Mouse (Mus musculus) CH12.LX (cell line): ENCODE results near the gene Polr2l. TPM values are rescaled to one million over a fixed set of nuclear protein-coding genes. Genes with fewer than 3 reads are reported as not detected.

ENCODE experiments used
- DNase-seq: peaks from one replicate; pipeline ENCODE4 v3.0.0-alpha.2; 2013; ENCODE audit errors: extremely low read depth
- H3K27ac ChIP-seq: 2 replicates; pipeline ENCODE4 v1.5.1; 2012; ENCODE audit warnings: low read depth, mild to moderate bottlenecking, control low read depth, moderate library complexity; ENCODE audit not compliant: insufficient read depth
- H3K27me3 ChIP-seq: replicated peaks from 2 replicates; pipeline ENCODE3; 2012; ENCODE audit warnings: inconsistent platforms
- H3K36me3 ChIP-seq, 2 experiments: replicated peaks in 1 of 2; 2 replicates each; pipeline versions ENCODE3 to v1.6.1; 2012; ENCODE audit warnings: inconsistent platforms in 1 of 2, low read length in 1 of 2, mild to moderate bottlenecking in 1 of 2, mixed read lengths in 1 of 2, moderate library complexity in 1 of 2; ENCODE audit not compliant: control insufficient read depth in 1 of 2, insufficient read depth in 1 of 2
- H3K4me1 ChIP-seq, 2 experiments: 2 replicates each; pipeline ENCODE4 v1.6.1; 2012; ENCODE audit warnings: inconsistent platforms in 1 of 2, moderate library complexity in 1 of 2; ENCODE audit not compliant: insufficient read depth in 2 of 2, control insufficient read depth in 1 of 2
- H3K4me2 ChIP-seq: 2 replicates; pipeline ENCODE4 v1.6.1; 2012; ENCODE audit warnings: low read depth, mild to moderate bottlenecking, control low read depth; ENCODE audit not compliant: poor library complexity, insufficient read depth, severe bottlenecking
- H3K4me3 ChIP-seq, 3 experiments: fragments of 150-350 bp in 1 of 3; sonication (generic) in 1 of 3; replicated peaks in 1 of 3; 2 replicates each; pipeline versions ENCODE3 to v1.5.1; 2011 to 2012; ENCODE audit warnings: low read depth in 2 of 3, low read length in 2 of 3, mild to moderate bottlenecking in 2 of 3, moderate library complexity in 2 of 3, control low read depth in 1 of 3, improper control_type of control experiment in 1 of 3, inconsistent platforms in 1 of 3, mixed read lengths in 1 of 3; ENCODE audit not compliant: poor library complexity in 1 of 3
- H3K79me2 ChIP-seq: replicated peaks from 2 replicates; pipeline ENCODE4 v1.6.1; 2012; ENCODE audit warnings: mild to moderate bottlenecking, moderate library complexity; ENCODE audit not compliant: control insufficient read depth, poor library complexity, insufficient read depth, severe bottlenecking; ENCODE audit errors: extremely low read depth
- H3K9ac ChIP-seq: 2 replicates; pipeline ENCODE4 v1.6.1; 2012; ENCODE audit warnings: low read depth, mild to moderate bottlenecking, control low read depth, moderate library complexity; ENCODE audit not compliant: insufficient read depth
- H3K9me3 ChIP-seq: replicated peaks from 2 replicates; pipeline ENCODE3; 2012; ENCODE audit warnings: low read length, inconsistent platforms, mixed read lengths
- CHD2 ChIP-seq: IDR thresholded peaks from 2 replicates; pipeline ENCODE4 v1.6.1; 2011; ENCODE audit warnings: low read length, improper control_type of control experiment
- E2F4 ChIP-seq: IDR thresholded peaks from 2 replicates; pipeline ENCODE4 v1.6.1; 2011; ENCODE audit warnings: low read depth, low read length, improper control_type of control experiment; ENCODE audit not compliant: insufficient replicate concordance
- HCFC1 ChIP-seq: IDR thresholded peaks from 2 replicates; pipeline ENCODE4 v1.6.1; 2012; ENCODE audit warnings: low read depth, mild to moderate bottlenecking, inconsistent platforms, low read length, improper control_type of control experiment
- IRF4 ChIP-seq: IDR thresholded peaks from 2 replicates; pipeline ENCODE4 v1.6.1; 2014; ENCODE audit warnings: low read depth, mild to moderate bottlenecking, inconsistent platforms, low read length, improper control_type of control experiment
- JUN ChIP-seq: IDR thresholded peaks from 2 replicates; pipeline ENCODE4 v1.6.1; 2011; ENCODE audit warnings: low read depth, mild to moderate bottlenecking, low read length, improper control_type of control experiment, moderate library complexity; ENCODE audit not compliant: insufficient read depth
- JUND ChIP-seq: conservative IDR thresholded peaks from 2 replicates; pipeline ENCODE4 v1.6.1; 2011; ENCODE audit warnings: low read depth, low read length, improper control_type of control experiment
- MAFK ChIP-seq: IDR thresholded peaks from 2 replicates; pipeline ENCODE4 v1.6.1; 2011; ENCODE audit warnings: low read length, improper control_type of control experiment; ENCODE audit not compliant: insufficient replicate concordance
- MAZ ChIP-seq: IDR thresholded peaks from 2 replicates; pipeline ENCODE4 v1.6.1; 2012; ENCODE audit warnings: low read depth, mild to moderate bottlenecking, inconsistent platforms, low read length, improper control_type of control experiment, moderate library complexity
- NELFE ChIP-seq: IDR thresholded peaks from 2 replicates; pipeline ENCODE4 v1.6.1; 2011; ENCODE audit warnings: low read depth, low read length, improper control_type of control experiment
- POLR2A ChIP-seq: IDR thresholded peaks from 2 replicates; pipeline ENCODE4 v1.6.1; 2011; ENCODE audit warnings: low read depth, mild to moderate bottlenecking, improper control_type of control experiment, low read length
- POLR2AphosphoS2 ChIP-seq: IDR thresholded peaks from 2 replicates; pipeline ENCODE4 v1.6.1; 2011; ENCODE audit warnings: low read depth, low read length, improper control_type of control experiment
- RCOR1 ChIP-seq: conservative IDR thresholded peaks from 2 replicates; pipeline ENCODE4 v1.6.1; 2012; ENCODE audit warnings: low read depth, mild to moderate bottlenecking, inconsistent platforms, low read length, improper control_type of control experiment
- SMC3 ChIP-seq: IDR thresholded peaks from 2 replicates; pipeline ENCODE4 v1.6.1; 2011; ENCODE audit warnings: low read depth, low read length, improper control_type of control experiment
- TCF12 ChIP-seq: IDR thresholded peaks from 2 replicates; pipeline ENCODE4 v1.6.1; 2014; ENCODE audit warnings: low read depth, mild to moderate bottlenecking, inconsistent platforms, low read length, improper control_type of control experiment
- UBTF ChIP-seq: IDR thresholded peaks from 2 replicates; pipeline ENCODE4 v1.6.1; 2012; ENCODE audit warnings: low read depth, mild to moderate bottlenecking, inconsistent platforms, low read length, improper control_type of control experiment, moderate library complexity
- ZC3H11A ChIP-seq: IDR thresholded peaks from 2 replicates; pipeline ENCODE4 v1.6.1; 2012; ENCODE audit warnings: low read depth, mild to moderate bottlenecking, inconsistent platforms, low read length, improper control_type of control experiment
- dilution Hi-C: fragments of 300-500 bp; cut with MboI; formaldehyde crosslinking; loops from 2 replicates; pipeline ENCODE4 v1.14.3; 2020; ENCODE audit warnings: low sequenced_read_pairs; ENCODE audit not compliant: extremely low pct_unique_long_range_greater_than_20kb, extremely low pct_ligation_motif_present
- in situ Hi-C: fragments of 300-500 bp; cut with MboI; formaldehyde crosslinking; loops from 3 replicates; pipeline ENCODE4 v1.14.3; 2019; ENCODE audit warnings: low sequenced_read_pairs, low pct_ligation_motif_present, low pct_unique_long_range_greater_than_20kb, mixed read lengths
- polyA plus RNA-seq: library from polyadenylated mRNA; unstranded; fragments of >175 nt; gene quantifications from 2 replicates; pipeline ENCODE4 v1.2.1, GENCODE M21; 2012; ENCODE audit warnings: low read depth; ENCODE audit not compliant: insufficient read length
- total RNA-seq, 2 experiments: library from RNA; depleted of rRNA; stranded (reverse); fragments of 300-350 nt in 1 of 2; fragments of >200 nt in 1 of 2; gene quantifications; 2 replicates each; pipeline ENCODE4 v1.2.3; 2012 to 2014

Polr2l gene
- total and polyA plus RNA-seq, 3 experiments = 35.7 to 82.3 (median 64.8) TPM

GRCm38 (mm10) chr7:141432741-141433516, 42.0 kb downstream of the Polr2l start:
- H3K4me1 ChIP-seq = peaks cover 17 to 32% of the 10 kb centered on the region in 2 experiments
- in situ Hi-C loops (no loop called here), dilution Hi-C loops (no loop called here)
- DNase-seq = no peak
- H3K4me2 ChIP-seq = no peak overlapping the region
- peaks cover 12% of the 10 kb centered on the region for H3K79me2 ChIP-seq
- H3K27ac ChIP-seq = no peak overlapping the region
- H3K36me3 ChIP-seq = peaks cover 41 to 53% of the 10 kb centered on the region in 2 experiments
- H3K27me3 ChIP-seq = no peaks in the 10 kb centered on the region
- H3K9me3 ChIP-seq = no peaks in the 10 kb centered on the region
- TF ChIP-seq SMC3 (no peak), E2F4 (no peak), CHD2 (no peak), HCFC1 (no peak), MAFK (no peak), TCF12 (no peak), POLR2AphosphoS2 (no peak), MAZ (no peak), RCOR1 (no peak), POLR2A (no peak), JUND (no peak)
- H3K9ac ChIP-seq = no peak overlapping the region
- no peak overlapping the region for H3K4me3 ChIP-seq

DNA sequence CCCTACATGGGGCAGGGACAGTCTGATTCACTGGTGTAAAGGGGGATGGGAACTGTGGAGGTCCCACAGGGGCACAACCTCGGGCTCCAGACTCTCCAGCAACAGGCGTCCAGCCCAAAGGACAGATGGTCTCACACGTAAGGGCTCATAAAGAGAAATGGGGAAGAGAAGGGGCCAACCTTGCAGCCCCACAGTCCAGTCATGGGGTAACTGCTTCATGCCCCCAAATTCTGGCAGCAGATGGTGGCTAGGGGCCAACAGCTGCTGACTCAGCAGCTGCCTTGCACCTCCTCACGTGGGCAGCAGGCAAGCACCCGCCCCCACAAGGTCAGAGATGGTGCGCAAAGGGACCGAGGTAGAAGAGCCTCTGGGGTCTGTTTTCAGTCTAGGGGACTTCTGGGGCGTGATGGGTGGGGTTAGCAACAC, 42.7 kb downstream of the Polr2l start:
- no peak overlapping the region for H3K9ac ChIP-seq
- no peak overlapping the region for H3K27ac ChIP-seq
- no peak for DNase-seq
- H3K4me1 ChIP-seq = peaks cover 17 to 28% of the 10 kb centered on the region in 2 experiments
- H3K4me2 ChIP-seq = no peak overlapping the region
- TF ChIP-seq ZC3H11A (no peak), UBTF (no peak), TCF12 (no peak), E2F4 (no peak), JUN (no peak), RCOR1 (no peak), SMC3 (no peak), CHD2 (no peak), NELFE (no peak), IRF4 (no peak)
- dilution Hi-C loops = no loop called here
- H3K27me3 ChIP-seq = no peaks in the 10 kb centered on the region
- H3K79me2 ChIP-seq = peaks cover 12% of the 10 kb centered on the region
- H3K4me3 ChIP-seq = no peak overlapping the region
- peaks cover 39 to 49% of the 10 kb centered on the region in 2 experiments for H3K36me3 ChIP-seq
- in situ Hi-C loops = no loop called here
- no peaks in the 10 kb centered on the region for H3K9me3 ChIP-seq
